Mouse (Mus musculus) lung, embryonic 15.5 days (tissue): Measurements from ENCODE around the gene Exo1. TPM values are rescaled to one million over a fixed set of nuclear protein-coding genes. Genes with fewer than 3 reads are reported as not detected.

Source experiments
- ATAC-seq: fragments of 200-750 bp; cut with Nextera tagmentation; 2 replicates; pipeline ENCODE4 v1.8.0; 2017; ENCODE audit warnings: moderate number of reproducible peaks, borderline replicate concordance; ENCODE audit not compliant: low FRiP score, low TSS enrichment; ENCODE audit errors: extremely low read depth
- H3K27ac ChIP-seq: fragments of 300-500 bp; sonication (generic); 2 replicates; pipeline ENCODE4 v1.5.1; 2015; ENCODE audit warnings: moderate library complexity, mild to moderate bottlenecking, inconsistent platforms
- H3K27me3 ChIP-seq: fragments of 300-500 bp; sonication (generic); 2 replicates; pipeline ENCODE4 v1.6.1; 2015; ENCODE audit warnings: inconsistent platforms
- H3K36me3 ChIP-seq: fragments of 300-500 bp; sonication (generic); 2 replicates; pipeline ENCODE4 v1.6.1; 2015; ENCODE audit warnings: inconsistent platforms
- H3K4me1 ChIP-seq: fragments of 300-500 bp; sonication (generic); 2 replicates; pipeline ENCODE4 v1.6.1; 2015; ENCODE audit warnings: inconsistent platforms
- H3K4me2 ChIP-seq: fragments of 300-500 bp; sonication (generic); 2 replicates; pipeline ENCODE4 v1.6.1; 2015; ENCODE audit warnings: inconsistent platforms, mild to moderate bottlenecking, moderate library complexity
- H3K4me3 ChIP-seq: fragments of 300-500 bp; sonication (generic); 2 replicates; pipeline ENCODE4 v1.5.1; 2015; ENCODE audit warnings: mild to moderate bottlenecking, inconsistent platforms
- H3K9ac ChIP-seq: fragments of 300-500 bp; sonication (generic); 2 replicates; pipeline ENCODE4 v1.6.1; 2015; ENCODE audit warnings: inconsistent platforms
- H3K9me3 ChIP-seq: fragments of 300-500 bp; sonication (generic); 2 replicates; pipeline ENCODE4 v1.6.1; 2016; ENCODE audit warnings: inconsistent platforms
- WGBS: fragments of 180-500 bp; shearing (Covaris S2); methylation state at CpG from one replicate; pipeline ENCODE4 v1.1.7; 2015; 5-methylcytosine and 5-hydroxymethylcytosine counted together
- polyA plus RNA-seq: library from polyadenylated mRNA; unstranded; fragments of >200 nt; fragmentation: Nextera tagmentation; extraction: Ambion mirVana; gene quantifications from 2 replicates; pipeline ENCODE4 v1.2.1, GENCODE M21; 2015

The Exo1 gene
- polyA plus RNA-seq, 1 experiment from 2014 or later: 75.9 TPM

GRCm38 (mm10) chr1:175913728-175914303 is 33.4 kb downstream of the Exo1 start:
- Histone ChIP-seq H3K4me3 (no peak overlapping the region), H3K27ac (no peak overlapping the region), H3K27me3 (no peaks in the 10 kb centered on the region), H3K36me3 (peaks cover 9% of the 10 kb centered on the region), H3K9me3 (no peaks in the 10 kb centered on the region), H3K4me1 (no peaks in the 10 kb centered on the region), H3K9ac (no peak overlapping the region), H3K4me2 (no peak overlapping the region)
- ATAC-seq: no peak
- WGBS: 63% methylated on average over 5 of the region's 5 CpGs

GRCm38 (mm10) chr1:175920029-175920428 is 39.6 kb downstream of the Exo1 start, which contains the start of gene Gm38100:
Gm38100 (plus strand) TSS chr1:175920329.
- no peaks in the 10 kb centered on the region for H3K4me1 ChIP-seq
- H3K9ac ChIP-seq: no peak within 1 kb of the TSS
- no peaks in the 10 kb centered on the region for H3K9me3 ChIP-seq
- 84% methylated on average over 9 of the region's 9 CpGs for WGBS
- no peaks in the 10 kb centered on the region for H3K27me3 ChIP-seq
- no peak for ATAC-seq
- no peaks in the 10 kb centered on the region for H3K36me3 ChIP-seq
- H3K4me2 ChIP-seq: no peak within 1 kb of the TSS
- no peak within 1 kb of the TSS for H3K27ac ChIP-seq
- H3K4me3 ChIP-seq: no peak within 1 kb of the TSS

- 82% methylated on average over 8 of the region's 8 CpGs for WGBS
- ATAC-seq: no peak
- Histone ChIP-seq H3K9ac (no peak overlapping the region), H3K36me3 (no peaks in the 10 kb centered on the region), H3K27me3 (no peaks in the 10 kb centered on the region), H3K27ac (no peak overlapping the region), H3K9me3 (no peaks in the 10 kb centered on the region), H3K4me1 (no peaks in the 10 kb centered on the region), H3K4me2 (no peak overlapping the region), H3K4me3 (no peak overlapping the region)
Observed at GRCm38 (mm10) chr1:175921091-175921490, 40.7 kb downstream of the Exo1 start.

- 43% methylated on average over 7 of the region's 7 CpGs for WGBS
- no peaks in the 10 kb centered on the region for H3K9me3 ChIP-seq
- no peaks in the 10 kb centered on the region for H3K27me3 ChIP-seq
- H3K4me2 ChIP-seq: no peak overlapping the region
- no peak overlapping the region for H3K4me3 ChIP-seq
- ATAC-seq: no peak
- H3K4me1 ChIP-seq: no peaks in the 10 kb centered on the region
- no peak overlapping the region for H3K27ac ChIP-seq
- no peaks in the 10 kb centered on the region for H3K36me3 ChIP-seq
- no peak overlapping the region for H3K9ac ChIP-seq
Observed at GRCm38 (mm10) chr1:175923848-175924787, 43.7 kb downstream of the Exo1 start.

GRCm38 (mm10) chr1:175931391-175931790 is 51.0 kb downstream of the Exo1 start:
- no peak for ATAC-seq
- 89% methylated on average over 5 of the region's 5 CpGs for WGBS
- Histone ChIP-seq H3K4me2 (no peak overlapping the region), H3K27ac (no peak overlapping the region), H3K4me1 (peaks cover 3% of the 10 kb centered on the region; the same call in 1 of the 2 replicates), H3K27me3 (no peaks in the 10 kb centered on the region), H3K9ac (no peak overlapping the region), H3K4me3 (no peak overlapping the region), H3K36me3 (no peaks in the 10 kb centered on the region), H3K9me3 (no peaks in the 10 kb centered on the region)

GRCm38 (mm10) chr1:175936282-175936737 is 55.9 kb downstream of the Exo1 start:
- peak; percentile 70; the same call in 1 of the 2 replicates for ATAC-seq
- Histone ChIP-seq H3K36me3 (no peaks in the 10 kb centered on the region), H3K4me2 (peak overlapping the region; percentile 48), H3K27ac (no peak overlapping the region), H3K4me3 (no peak overlapping the region), H3K9me3 (no peaks in the 10 kb centered on the region), H3K27me3 (no peaks in the 10 kb centered on the region), H3K9ac (no peak overlapping the region), H3K4me1 (peaks cover 3% of the 10 kb centered on the region; the same call in 1 of the 2 replicates)
- WGBS: 9% methylated on average over 11 of the region's 11 CpGs

- Histone ChIP-seq H3K4me1 (peaks cover 3% of the 10 kb centered on the region; the same call in 1 of the 2 replicates), H3K27me3 (no peaks in the 10 kb centered on the region), H3K36me3 (no peaks in the 10 kb centered on the region), H3K9ac (no peak overlapping the region), H3K4me2 (no peak overlapping the region), H3K27ac (no peak overlapping the region), H3K9me3 (no peaks in the 10 kb centered on the region), H3K4me3 (no peak overlapping the region)
- 69% methylated on average over 3 of the region's 3 CpGs for WGBS
- ATAC-seq: no peak
Observed at GRCm38 (mm10) chr1:175938731-175939130, 58.4 kb downstream of the Exo1 start.

- Histone ChIP-seq H3K4me3 (no peak overlapping the region), H3K4me2 (no peak overlapping the region), H3K27ac (no peak overlapping the region), H3K36me3 (no peaks in the 10 kb centered on the region), H3K27me3 (no peaks in the 10 kb centered on the region), H3K9ac (no peak overlapping the region), H3K4me1 (no peaks in the 10 kb centered on the region), H3K9me3 (no peaks in the 10 kb centered on the region)
- ATAC-seq: no peak
- 84% methylated on average over 7 of the region's 7 CpGs for WGBS
Observed at GRCm38 (mm10) chr1:175943168-175943567, 62.8 kb downstream of the Exo1 start.

GRCm38 (mm10) chr1:175946718-175947315 is 66.4 kb downstream of the Exo1 start:
- Histone ChIP-seq H3K9me3 (no peaks in the 10 kb centered on the region), H3K9ac (no peak overlapping the region), H3K27ac (no peak overlapping the region), H3K4me2 (no peak overlapping the region), H3K4me3 (no peak overlapping the region), H3K4me1 (no peaks in the 10 kb centered on the region), H3K27me3 (no peaks in the 10 kb centered on the region), H3K36me3 (no peaks in the 10 kb centered on the region)
- no peak for ATAC-seq
- 55% methylated on average over 4 of the region's 4 CpGs for WGBS

- Histone ChIP-seq H3K4me3 (no peak overlapping the region), H3K36me3 (no peaks in the 10 kb centered on the region), H3K27me3 (no peaks in the 10 kb centered on the region), H3K4me2 (no peak overlapping the region), H3K27ac (no peak overlapping the region), H3K4me1 (no peaks in the 10 kb centered on the region), H3K9me3 (no peaks in the 10 kb centered on the region), H3K9ac (no peak overlapping the region)
- no peak for ATAC-seq
- 79% methylated on average over 3 of the region's 3 CpGs for WGBS
Observed at GRCm38 (mm10) chr1:175950421-175950820, 70.0 kb downstream of the Exo1 start.

- Histone ChIP-seq H3K4me3 (no peak overlapping the region), H3K9me3 (no peaks in the 10 kb centered on the region), H3K27ac (no peak overlapping the region), H3K27me3 (no peaks in the 10 kb centered on the region), H3K36me3 (no peaks in the 10 kb centered on the region), H3K4me2 (no peak overlapping the region), H3K9ac (no peak overlapping the region), H3K4me1 (no peaks in the 10 kb centered on the region)
- no peak for ATAC-seq
- 61% methylated on average over 2 of the region's 2 CpGs for WGBS
Observed at GRCm38 (mm10) chr1:175950851-175951250, 70.5 kb downstream of the Exo1 start.

- ATAC-seq: no peak
- no peaks in the 10 kb centered on the region for H3K27me3 ChIP-seq
- H3K9me3 ChIP-seq: no peaks in the 10 kb centered on the region
- H3K27ac ChIP-seq: no peak overlapping the region
- no peaks in the 10 kb centered on the region for H3K36me3 ChIP-seq
- no peak overlapping the region for H3K9ac ChIP-seq
- H3K4me2 ChIP-seq: no peak overlapping the region
- WGBS: 84% methylated on average over 2 of the region's 2 CpGs
- H3K4me1 ChIP-seq: no peaks in the 10 kb centered on the region
- no peak overlapping the region for H3K4me3 ChIP-seq
Observed at GRCm38 (mm10) chr1:175961786-175962185, 81.4 kb downstream of the Exo1 start.
